Mouse (Mus musculus) stomach, postnatal 0 days (tissue): ENCODE data around the gene Glp1r.

Experiments used
- CTCF ChIP-seq: IDR thresholded peaks from 2 replicates; pipeline ENCODE4 v1.5.1; 2016; ENCODE audit warnings: antibody characterized with exemption, low read depth, mild to moderate bottlenecking, moderate library complexity
- EP300 ChIP-seq: optimal IDR thresholded peaks from 2 replicates; pipeline ENCODE3; 2016; ENCODE audit warnings: antibody characterized with exemption

- TF ChIP-seq CTCF (no peak), EP300 (no peak)
Measured at GRCm38 (mm10) chr17:30962880-30963279, 61.3 kb downstream of the Glp1r start.
